Mouse (Mus musculus): ENCODE measurements around the gene Tlnrd1. TPM values are rescaled to one million over a fixed set of nuclear protein-coding genes. Genes with fewer than 3 reads are reported as not detected.
"Not testable (repeated sequence)": the region's sequence is repeated elsewhere in the genome, so short reads cannot be mapped to it uniquely, and the experiment has no call there.

Gene Tlnrd1
- polyA plus RNA-seq, 1 experiment from 2014 or later = 22.2 TPM

DNA sequence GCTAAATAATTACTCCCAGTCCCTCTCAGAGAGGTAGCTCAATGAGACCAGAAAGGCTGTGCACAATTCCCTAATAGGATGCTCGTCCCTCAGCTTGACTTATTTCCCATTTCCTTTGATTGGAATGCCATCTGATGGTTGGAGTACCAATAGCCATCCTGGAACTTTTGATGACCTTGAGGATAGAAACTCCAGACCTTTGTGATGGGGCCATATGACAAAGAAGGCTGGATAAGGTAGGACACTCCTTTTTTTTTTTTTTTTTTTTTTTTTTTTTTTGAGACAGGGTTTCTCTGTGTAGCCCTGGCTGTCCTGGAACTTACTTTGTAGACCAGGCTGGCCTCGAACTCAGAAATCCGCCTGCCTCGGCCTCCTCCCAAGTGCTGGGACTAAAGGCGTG is 5.8 kb upstream of the Tlnrd1 start:
- H3K4me1 ChIP-seq (ENCODE audit: control insufficient read depth, insufficient read depth, low read length) = peaks cover 10% of the 10 kb centered on the region
- H3K27ac ChIP-seq (replicated peaks; ENCODE audit: low read depth, low read length); H3K36me3 ChIP-seq (ENCODE audit: control insufficient read depth, insufficient read depth, low read length); H3K9me3 ChIP-seq (ENCODE audit: control insufficient read depth, low read length); H3K4me3 ChIP-seq (ENCODE audit: low read depth, low read length); ATAC-seq (ENCODE audit: insufficient number of reproducible peaks, low FRiP score, low TSS enrichment, low read depth); DNase-seq (ENCODE audit: low spot score); H3K4me2 ChIP-seq (ENCODE audit: low read depth, severe bottlenecking); H3K27me3 ChIP-seq (ENCODE audit: control insufficient read depth, insufficient read depth, low read length); H3K9ac ChIP-seq (ENCODE audit: low read length): not testable (repeated sequence)
- WGBS = 88% methylated on average over 5 of the region's 5 CpGs

GRCm38 (mm10) chr7:83889383-83889782 is 5.3 kb upstream of the Tlnrd1 start:
- 64% methylated on average over 3 of the region's 3 CpGs for WGBS

DNA sequence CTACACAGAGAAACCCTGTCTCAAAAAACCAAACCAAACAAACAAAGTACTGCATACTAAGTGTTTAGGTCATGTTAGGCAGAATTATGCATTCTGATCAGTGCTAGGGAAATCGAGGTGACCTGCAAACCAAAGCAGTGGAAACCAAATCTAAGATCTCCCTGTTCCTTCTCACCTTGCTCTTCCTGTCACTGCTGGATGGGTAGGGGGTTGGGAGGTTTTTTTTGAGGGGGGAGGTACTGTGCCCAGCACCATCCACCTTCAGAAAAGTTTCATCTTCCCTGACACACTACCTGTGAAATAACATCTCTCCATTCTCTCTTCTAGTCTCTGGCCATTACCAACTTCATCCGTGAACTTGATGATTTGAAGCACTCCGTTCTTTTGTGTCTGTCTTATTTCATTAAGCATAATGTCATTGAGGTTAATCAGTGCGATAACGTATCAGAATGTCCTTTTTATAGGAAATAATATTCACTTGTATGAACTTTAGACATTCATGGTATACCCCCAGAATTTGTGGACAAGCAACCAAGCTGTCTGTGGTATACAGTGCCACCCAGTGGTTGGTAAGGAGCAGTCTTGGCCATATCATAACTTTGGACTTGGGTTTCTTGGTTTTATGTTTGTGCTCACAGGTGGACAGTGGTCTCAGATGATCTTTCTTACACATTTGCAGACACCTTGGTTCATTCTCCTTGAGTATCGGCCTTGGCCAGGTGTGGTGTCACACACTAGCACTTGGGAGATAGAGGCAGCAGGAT is 2.4 kb upstream of the Tlnrd1 start:
- DNase-seq (ENCODE audit: low spot score) (no peak), ATAC-seq (ENCODE audit: insufficient number of reproducible peaks, low FRiP score, low TSS enrichment, low read depth) (no peak)
- Histone ChIP-seq H3K4me2 (ENCODE audit: low read depth, severe bottlenecking) (no peak overlapping the region), H3K36me3 (ENCODE audit: control insufficient read depth, insufficient read depth, low read length) (peaks cover 2% of the 10 kb centered on the region; the same call in 1 of the 2 replicates), H3K27me3 (ENCODE audit: control insufficient read depth, insufficient read depth, low read length) (no peaks in the 10 kb centered on the region), H3K4me1 (ENCODE audit: control insufficient read depth, insufficient read depth, low read length) (peaks cover 19% of the 10 kb centered on the region), H3K4me3 (ENCODE audit: low read depth, low read length) (no peak overlapping the region), H3K27ac (replicated peaks; ENCODE audit: low read depth, low read length) (no peak overlapping the region), H3K9me3 (ENCODE audit: control insufficient read depth, low read length) (no peaks in the 10 kb centered on the region), H3K9ac (ENCODE audit: low read length) (no peak overlapping the region)
- 93% methylated on average over 6 of the region's 6 CpGs for WGBS

More at GRCm38 (mm10) chr7:83889383-83889782, 5.3 kb upstream of the Tlnrd1 start:
- H3K9ac ChIP-seq (ENCODE audit: low read length) = no peak overlapping the region
- DNase-seq (ENCODE audit: low spot score) = no peak
- H3K27ac ChIP-seq (replicated peaks; ENCODE audit: low read depth, low read length) = no peak overlapping the region
- peaks cover 14% of the 10 kb centered on the region for H3K4me1 ChIP-seq (ENCODE audit: control insufficient read depth, insufficient read depth, low read length)
- no peak overlapping the region for H3K4me3 ChIP-seq (ENCODE audit: low read depth, low read length)
- ATAC-seq (ENCODE audit: insufficient number of reproducible peaks, low FRiP score, low TSS enrichment, low read depth) = no peak
- H3K36me3 ChIP-seq (ENCODE audit: control insufficient read depth, insufficient read depth, low read length) = no peaks in the 10 kb centered on the region; the same call in 1 of the 2 replicates
- H3K9me3 ChIP-seq (ENCODE audit: control insufficient read depth, low read length) = no peaks in the 10 kb centered on the region
- no peaks in the 10 kb centered on the region for H3K27me3 ChIP-seq (ENCODE audit: control insufficient read depth, insufficient read depth, low read length)
- no peak overlapping the region for H3K4me2 ChIP-seq (ENCODE audit: low read depth, severe bottlenecking)

DNA sequence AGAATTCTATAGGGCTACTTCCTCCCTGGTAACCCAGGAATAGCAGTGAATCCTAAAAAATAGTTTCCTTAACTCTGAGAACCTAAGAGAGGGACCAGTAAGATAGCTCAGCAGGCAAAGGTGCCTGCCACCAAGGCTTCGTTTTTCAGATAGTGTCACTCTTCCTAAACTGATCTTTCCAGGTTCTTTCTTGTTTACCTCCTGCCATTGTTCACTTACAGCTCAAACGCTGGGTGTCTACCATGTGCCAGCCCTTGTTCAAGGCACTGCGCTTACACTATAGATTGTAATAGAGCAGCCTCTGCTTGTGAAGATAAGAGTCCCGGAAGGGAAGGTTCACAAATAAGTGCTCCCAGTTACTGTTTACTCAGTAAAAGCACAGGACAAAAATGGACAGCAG is 1.7 kb upstream of the Tlnrd1 start:
- no peak overlapping the region for H3K4me2 ChIP-seq (ENCODE audit: low read depth, severe bottlenecking)
- DNase-seq (ENCODE audit: low spot score) (no peak), ATAC-seq (ENCODE audit: insufficient number of reproducible peaks, low FRiP score, low TSS enrichment, low read depth) (no peak)
- peaks cover 19% of the 10 kb centered on the region for H3K4me1 ChIP-seq (ENCODE audit: control insufficient read depth, insufficient read depth, low read length)
- H3K27ac ChIP-seq (replicated peaks; ENCODE audit: low read depth, low read length) = no peak overlapping the region
- 89% methylated on average over 4 of the region's 4 CpGs for WGBS
- no peak overlapping the region for H3K4me3 ChIP-seq (ENCODE audit: low read depth, low read length)
- H3K9ac ChIP-seq (ENCODE audit: low read length) = no peak overlapping the region
- H3K27me3 ChIP-seq (ENCODE audit: control insufficient read depth, insufficient read depth, low read length) = no peaks in the 10 kb centered on the region
- H3K36me3 ChIP-seq (ENCODE audit: control insufficient read depth, insufficient read depth, low read length) = peaks cover 2% of the 10 kb centered on the region; the same call in 1 of the 2 replicates
- no peaks in the 10 kb centered on the region for H3K9me3 ChIP-seq (ENCODE audit: control insufficient read depth, low read length)

- DNase-seq (ENCODE audit: low spot score) = peak; percentile 29
- Histone ChIP-seq H3K4me1 (ENCODE audit: control insufficient read depth, insufficient read depth, low read length) (peaks cover 19% of the 10 kb centered on the region), H3K4me2 (ENCODE audit: low read depth, severe bottlenecking) (peak overlapping the region; percentile 69), H3K9ac (ENCODE audit: low read length) (peak overlapping the region; percentile 90), H3K27ac (replicated peaks; ENCODE audit: low read depth, low read length) (peak overlapping the region; percentile 97), H3K9me3 (ENCODE audit: control insufficient read depth, low read length) (no peaks in the 10 kb centered on the region), H3K36me3 (ENCODE audit: control insufficient read depth, insufficient read depth, low read length) (peaks cover 2% of the 10 kb centered on the region; the same call in 1 of the 2 replicates), H3K4me3 (ENCODE audit: low read depth, low read length) (peak overlapping the region; percentile 58), H3K27me3 (ENCODE audit: control insufficient read depth, insufficient read depth, low read length) (no peaks in the 10 kb centered on the region)
- WGBS = 49% methylated on average over 6 of the region's 6 CpGs
- no peak; the same call in 1 of the 2 replicates for ATAC-seq (ENCODE audit: insufficient number of reproducible peaks, low FRiP score, low TSS enrichment, low read depth)
These were observed 922 bp upstream of the Tlnrd1 start for GRCm38 (mm10) chr7:83884921-83885532.

DNA sequence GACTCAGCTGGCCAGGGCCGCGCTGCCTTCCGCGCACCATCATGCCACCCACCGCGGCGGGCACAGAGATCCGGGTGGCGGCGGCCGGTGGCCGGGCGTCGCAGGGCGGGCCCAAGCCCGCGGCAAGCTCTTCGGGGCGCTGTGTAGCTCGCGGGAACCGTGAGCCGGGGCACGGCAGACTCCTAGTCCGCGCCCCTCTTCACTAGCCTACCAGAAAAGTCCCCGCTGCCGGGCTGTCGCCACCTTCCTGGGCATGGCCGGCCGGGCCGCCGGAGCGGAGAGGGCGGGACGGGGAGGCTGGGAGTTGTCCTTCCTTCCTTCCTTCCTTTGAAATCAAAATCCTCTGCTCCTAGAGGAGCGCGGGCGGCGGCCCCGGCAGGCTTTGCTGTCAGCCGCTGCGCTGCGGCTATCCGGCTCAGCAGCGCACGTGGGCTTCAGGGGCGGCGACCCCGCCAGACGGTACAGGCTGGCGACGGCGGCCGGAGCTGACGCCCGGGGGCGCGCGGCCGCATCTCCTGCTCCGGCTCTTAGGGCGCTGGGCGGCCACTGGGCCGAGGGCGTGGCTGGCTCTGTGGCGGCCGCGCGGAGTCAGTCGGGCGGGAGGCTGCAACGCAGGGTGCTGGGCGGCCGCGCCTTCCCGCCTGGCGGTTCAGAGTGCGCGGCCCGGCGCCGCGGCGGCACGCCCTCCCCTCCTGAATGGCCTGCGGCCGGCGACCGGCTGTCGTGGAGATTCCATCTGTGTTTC is 657 bp downstream of the Tlnrd1 start:
- Histone ChIP-seq H3K4me1 (ENCODE audit: control insufficient read depth, insufficient read depth, low read length) (peaks cover 31% of the 10 kb centered on the region), H3K9me3 (ENCODE audit: control insufficient read depth, low read length) (no peaks in the 10 kb centered on the region), H3K36me3 (ENCODE audit: control insufficient read depth, insufficient read depth, low read length) (peaks cover 2% of the 10 kb centered on the region; the same call in 1 of the 2 replicates), H3K27me3 (ENCODE audit: control insufficient read depth, insufficient read depth, low read length) (no peaks in the 10 kb centered on the region), H3K4me3 (ENCODE audit: low read depth, low read length) (peak overlapping the region; percentile 58), H3K4me2 (ENCODE audit: low read depth, severe bottlenecking) (peak overlapping the region; percentile 69), H3K9ac (ENCODE audit: low read length) (peak overlapping the region; percentile 90), H3K27ac (replicated peaks; ENCODE audit: low read depth, low read length) (peak overlapping the region; percentile 97)
- WGBS = under 1% methylated on average over 74 of the region's 91 CpGs
- DNase-seq (ENCODE audit: low spot score) = peak; percentile 75
- ATAC-seq (ENCODE audit: insufficient number of reproducible peaks, low FRiP score, low TSS enrichment, low read depth) = peak; percentile 70

DNA sequence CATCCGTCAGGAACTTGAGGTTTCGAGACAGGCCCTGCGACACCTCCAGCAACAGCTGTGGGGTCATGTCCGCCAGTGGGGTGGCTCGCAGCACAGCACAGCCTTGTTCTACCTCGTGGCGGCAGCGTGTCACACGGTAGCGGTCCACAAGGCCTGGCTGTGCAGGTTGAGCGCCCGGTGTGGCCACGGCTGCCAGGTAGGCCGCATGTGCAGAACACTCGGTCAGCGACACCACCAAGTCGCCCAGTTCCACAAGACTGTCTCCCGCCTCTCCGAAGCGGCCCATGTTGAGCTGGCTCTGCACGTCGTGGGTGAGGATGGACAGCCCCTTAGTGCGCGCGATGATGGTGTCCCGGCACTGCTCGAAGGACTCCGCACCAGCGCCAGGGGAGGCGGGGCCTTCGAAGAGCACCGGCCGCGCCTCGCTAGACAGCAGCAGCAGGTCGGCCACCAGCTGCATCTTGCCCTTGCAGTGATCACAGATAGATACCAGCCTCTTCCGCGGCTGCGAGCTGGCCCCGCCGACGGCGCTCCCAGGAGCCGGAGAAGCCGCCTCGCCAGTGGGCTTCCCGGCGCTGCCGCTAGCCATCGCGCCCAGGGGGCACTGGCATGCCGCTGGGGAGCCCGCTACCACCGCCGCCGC is 1.4 kb downstream of the Tlnrd1 start:
- Histone ChIP-seq H3K4me3 (ENCODE audit: low read depth, low read length) (peak overlapping the region; percentile 58), H3K27ac (replicated peaks; ENCODE audit: low read depth, low read length) (peak overlapping the region; percentile 97), H3K9ac (ENCODE audit: low read length) (peak overlapping the region; percentile 90), H3K27me3 (ENCODE audit: control insufficient read depth, insufficient read depth, low read length) (no peaks in the 10 kb centered on the region), H3K4me1 (ENCODE audit: control insufficient read depth, insufficient read depth, low read length) (peaks cover 37% of the 10 kb centered on the region), H3K36me3 (ENCODE audit: control insufficient read depth, insufficient read depth, low read length) (peaks cover 2% of the 10 kb centered on the region; the same call in 1 of the 2 replicates), H3K4me2 (ENCODE audit: low read depth, severe bottlenecking) (peak overlapping the region; percentile 69), H3K9me3 (ENCODE audit: control insufficient read depth, low read length) (no peaks in the 10 kb centered on the region)
- WGBS = 20% methylated on average over 51 of the region's 56 CpGs
- DNase-seq (ENCODE audit: low spot score) (peak; percentile 62), ATAC-seq (ENCODE audit: insufficient number of reproducible peaks, low FRiP score, low TSS enrichment, low read depth) (no peak; the same call in 1 of the 2 replicates)

All from limb, embryonic 11.5 days (tissue).